Mouse (Mus musculus) embryonic fibroblast, embryonic 13.5 days (primary cell): ENCODE measurements around the gene Fus.

ENCODE experiments used
- CTCF ChIP-seq: IDR thresholded peaks from 2 replicates; pipeline ENCODE4 v1.5.1; 2011; ENCODE audit warnings: mild to moderate bottlenecking, control low read depth, low read length, moderate library complexity, borderline replicate concordance; ENCODE audit not compliant: insufficient read depth
- POLR2A ChIP-seq: IDR thresholded peaks from 2 replicates; pipeline ENCODE4 v1.6.1; 2011; ENCODE audit warnings: low read depth, mild to moderate bottlenecking, control low read depth, low read length, moderate library complexity

- TF ChIP-seq CTCF (peak; percentile 67), POLR2A (peak; percentile 76)
Measured at GRCm38 (mm10) chr7:127935028-127935722, 32.1 kb upstream of the Fus start.
